Mouse (Mus musculus): ENCODE measurements around the gene Tsen34.
"Not testable (repeated sequence)": the region's sequence is repeated elsewhere in the genome, so short reads cannot be mapped to it uniquely, and the experiment has no call there.

The Tsen34 gene

GRCm38 (mm10) chr7:3691919-3692318, 744 bp upstream of the Tsen34 start:
- DNase-seq (ENCODE audit: low spot score), result no peak

DNA sequence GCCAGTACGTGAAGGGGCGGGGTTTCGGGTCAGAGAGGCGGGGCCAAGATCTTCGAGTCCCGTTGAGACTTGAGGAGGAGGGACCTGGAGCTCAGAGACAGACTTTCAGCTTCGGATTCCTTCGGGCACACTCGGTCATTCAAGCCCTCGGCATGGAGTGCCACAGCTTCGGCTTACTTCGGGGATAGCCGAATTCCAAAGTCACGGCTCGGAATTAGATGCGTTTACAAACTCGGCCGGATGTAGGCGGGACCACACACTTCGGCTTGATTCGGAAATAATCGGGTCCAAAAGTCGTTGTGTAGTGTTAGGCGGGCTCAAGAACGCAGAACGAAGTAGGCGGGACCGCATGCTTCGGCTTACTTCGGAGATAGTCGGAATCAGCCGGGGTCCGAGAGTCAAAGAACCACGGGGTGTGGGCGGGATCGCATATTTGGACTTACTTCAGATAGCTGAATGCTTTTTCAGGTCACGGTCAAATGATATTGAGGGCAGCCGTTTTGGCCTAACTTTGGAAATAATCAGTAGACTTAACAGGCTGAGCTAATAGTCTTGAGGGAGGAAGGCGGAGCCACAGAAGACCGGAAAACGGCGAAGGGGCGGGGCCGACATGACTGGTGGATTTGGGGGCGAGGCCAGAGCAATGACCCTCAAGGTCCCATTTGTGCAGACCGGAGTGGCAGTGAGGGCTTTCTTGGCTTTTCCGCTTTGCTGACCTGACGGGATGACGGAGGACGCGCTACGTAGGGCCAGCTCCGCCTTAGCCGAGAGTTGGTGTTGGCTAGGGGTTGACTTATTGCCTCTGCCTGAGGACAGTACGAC, 535 bp downstream of the Tsen34 start, which contains the start of gene Mboat7:
Mboat7 (minus strand) TSS at position 537 of the 822 bp plus-strand sequence.
- DNase-seq (ENCODE audit: low spot score), result peak; percentile 86

DNA sequence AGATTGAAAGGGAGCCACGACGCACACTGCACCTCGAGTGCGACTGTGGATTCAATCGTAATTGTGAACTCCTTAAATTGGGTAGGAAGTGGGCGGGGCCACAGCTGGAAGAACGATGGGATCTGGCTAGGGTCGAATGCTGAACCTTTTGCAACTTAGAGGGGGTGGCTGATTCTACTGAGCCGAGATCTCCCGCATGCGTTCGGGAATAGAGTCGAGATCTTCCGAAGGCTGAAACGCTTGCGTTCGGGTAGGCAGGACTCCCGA, 1.1 kb downstream of the Tsen34 start:
- DNase-seq (ENCODE audit: low spot score), result no peak

GRCm38 (mm10) chr7:3694076-3694948, 1.6 kb downstream of the Tsen34 start:
- DNase-seq (ENCODE audit: low spot score), result peak; percentile 24

DNA sequence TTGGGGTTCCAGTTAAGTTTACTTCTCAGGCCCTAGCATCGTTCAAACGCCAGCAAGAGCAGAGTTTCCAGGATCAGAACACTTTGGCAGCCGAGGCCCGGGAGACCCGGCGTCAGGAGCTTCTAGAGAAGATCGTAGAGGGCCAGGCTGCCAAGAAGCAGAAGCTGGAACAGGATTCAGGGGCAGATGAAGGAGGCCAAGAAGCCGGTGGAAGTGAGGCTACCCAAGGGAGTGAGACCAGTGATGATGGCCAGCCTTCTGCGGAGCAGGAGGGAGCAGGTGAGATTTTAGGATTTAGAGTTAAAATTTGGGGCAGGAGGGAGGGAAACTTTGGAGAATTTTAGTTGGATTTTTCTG, 2.3 kb downstream of the Tsen34 start:
- peak; percentile 15 for DNase-seq (ENCODE audit: low spot score)

- DNase-seq (ENCODE audit: low spot score), result no peak
Observed at GRCm38 (mm10) chr7:3698471-3698870, 5.8 kb downstream of the Tsen34 start.

- DNase-seq (ENCODE audit: low spot score), result peak; percentile 20
Observed at GRCm38 (mm10) chr7:3703148-3703878, 10.7 kb downstream of the Tsen34 start.

GRCm38 (mm10) chr7:3703879-3704441, 11.3 kb downstream of the Tsen34 start, which contains the start of gene Rps9:
Gene Rps9, plus strand, starts transcription at chr7:3703993.
- peak; percentile 96 for DNase-seq (ENCODE audit: low spot score)

DNA sequence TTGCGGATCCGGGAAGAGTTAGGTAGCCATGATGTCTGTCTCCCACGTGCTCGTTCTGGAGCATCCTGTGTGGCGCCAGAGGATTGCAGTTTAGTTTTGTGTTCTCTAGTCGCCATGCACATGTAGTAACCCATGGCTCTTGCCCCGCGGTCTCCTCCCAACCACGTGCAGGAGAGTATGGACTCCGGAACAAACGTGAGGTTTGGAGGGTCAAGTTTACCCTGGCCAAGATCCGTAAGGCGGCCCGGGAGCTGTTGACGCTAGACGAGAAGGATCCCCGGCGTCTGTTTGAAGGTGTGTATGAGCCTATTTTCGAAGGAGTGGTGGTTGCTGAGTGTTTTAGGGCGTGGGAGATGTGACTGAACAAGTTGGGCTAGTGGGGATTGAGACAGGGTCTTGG, 11.8 kb downstream of the Tsen34 start:
- DNase-seq (ENCODE audit: low spot score), result no peak

DNA sequence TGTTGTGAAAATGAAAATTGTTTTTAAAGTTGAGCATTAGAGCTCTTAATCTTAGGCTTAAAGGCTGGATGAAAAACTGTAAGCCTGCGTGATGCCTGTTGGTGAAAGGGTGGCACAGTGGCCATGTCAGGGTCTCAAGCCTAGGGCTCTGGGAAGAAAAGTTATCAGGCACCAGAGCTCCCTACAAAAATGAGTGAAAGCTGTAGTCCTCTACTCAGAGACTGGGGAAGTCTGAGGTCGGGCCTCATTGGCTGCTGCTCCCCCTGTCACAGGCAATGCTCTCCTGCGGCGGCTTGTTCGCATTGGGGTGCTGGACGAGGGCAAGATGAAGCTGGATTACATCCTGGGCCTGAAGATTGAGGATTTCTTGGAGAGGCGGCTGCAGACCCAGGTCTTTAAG, 12.8 kb downstream of the Tsen34 start:
- DNase-seq (ENCODE audit: low spot score), result not testable (repeated sequence)

- DNase-seq (ENCODE audit: low spot score), result no peak
Observed at GRCm38 (mm10) chr7:3705911-3706310, 13.2 kb downstream of the Tsen34 start.

GRCm38 (mm10) chr7:3706343-3706934, 13.8 kb downstream of the Tsen34 start:
- no peak for DNase-seq (ENCODE audit: low spot score)

- DNase-seq (ENCODE audit: low spot score), result no peak
Observed at GRCm38 (mm10) chr7:3707027-3707426, 14.4 kb downstream of the Tsen34 start.

DNA sequence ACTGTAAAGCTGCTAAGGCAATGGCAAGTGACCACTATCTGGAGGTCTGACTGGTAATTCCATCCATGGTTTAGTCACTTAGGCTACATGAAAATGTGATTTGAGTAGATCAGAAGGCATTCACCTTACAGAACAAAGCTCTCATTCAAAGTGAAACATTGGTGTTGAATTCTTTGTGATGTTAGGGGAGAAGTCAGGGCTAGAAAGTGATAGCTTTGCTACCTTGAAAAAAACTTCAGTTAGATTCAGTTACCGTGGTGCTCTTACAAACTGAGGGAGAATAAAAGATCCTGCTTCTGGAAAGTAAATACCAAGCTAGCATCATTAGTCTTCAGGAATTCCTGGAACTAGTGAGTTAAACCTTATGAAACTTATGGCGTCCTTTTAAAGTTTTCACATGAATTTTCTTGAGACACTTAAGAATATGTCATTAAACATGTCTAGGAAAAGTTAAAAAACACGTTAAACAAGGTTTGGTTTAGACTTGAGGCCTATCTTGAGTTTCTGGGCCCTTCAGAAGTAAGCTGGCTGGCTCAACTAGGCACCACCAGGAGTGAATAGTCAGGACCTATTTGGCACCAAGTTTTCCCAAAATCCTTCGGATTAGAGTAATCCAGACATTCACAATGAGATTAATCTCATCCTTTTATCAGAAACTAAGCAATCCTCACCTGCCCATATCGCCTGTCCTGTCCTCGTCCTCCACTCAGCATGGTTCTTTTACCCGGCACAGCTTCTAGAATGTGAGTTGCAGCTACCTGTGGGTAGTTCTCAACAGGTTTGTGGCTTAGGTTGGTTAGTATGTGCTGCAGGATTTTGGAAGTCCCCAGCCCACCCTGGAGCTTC, 15.1 kb downstream of the Tsen34 start:
- no peak for DNase-seq (ENCODE audit: low spot score)

DNA sequence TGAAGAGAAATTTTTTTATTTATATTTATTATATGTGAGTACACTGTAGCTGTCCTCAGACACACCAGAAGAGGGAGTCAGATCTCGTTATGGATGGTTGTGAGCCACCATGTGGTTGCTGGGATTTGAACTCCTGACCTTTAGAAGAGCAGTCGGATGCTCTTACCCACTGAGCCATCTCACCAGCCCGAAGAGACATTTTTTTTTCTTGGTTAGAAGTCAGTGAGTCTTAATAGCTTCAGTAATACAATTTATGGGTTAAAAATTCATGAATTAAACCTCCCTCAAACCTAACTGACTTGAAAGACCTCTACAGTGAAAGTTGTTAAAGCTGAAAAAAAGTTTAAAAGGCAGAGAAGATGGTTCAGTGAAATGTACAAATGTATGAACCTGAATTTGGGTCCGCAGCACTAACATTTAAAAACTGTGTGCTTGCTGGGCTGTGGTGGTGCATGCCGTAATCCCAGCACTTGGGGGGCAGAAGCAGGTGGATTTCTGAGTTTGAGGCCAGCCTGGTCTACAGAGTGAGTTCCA, 15.9 kb downstream of the Tsen34 start:
- DNase-seq (ENCODE audit: low spot score), result not testable (repeated sequence)

DNA sequence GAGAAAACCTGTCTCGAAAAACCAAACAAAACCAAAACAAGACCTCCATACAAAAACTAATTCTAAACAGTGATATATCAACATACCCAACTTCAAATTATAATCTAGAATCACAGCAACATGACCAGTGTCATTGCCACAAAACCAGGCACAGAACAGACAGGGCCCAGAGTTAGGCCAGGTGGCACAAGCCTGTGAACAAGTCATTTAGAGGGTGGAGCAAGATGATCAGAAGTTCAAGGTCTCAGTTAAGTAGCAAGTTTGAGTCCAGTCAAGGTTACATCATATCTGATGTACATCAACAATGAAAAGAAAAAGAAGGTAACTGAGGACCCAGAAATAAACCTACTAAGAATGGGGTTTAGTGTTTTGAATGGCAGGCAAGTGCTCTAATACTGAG, 16.3 kb downstream of the Tsen34 start:
- no peak for DNase-seq (ENCODE audit: low spot score)

DNA sequence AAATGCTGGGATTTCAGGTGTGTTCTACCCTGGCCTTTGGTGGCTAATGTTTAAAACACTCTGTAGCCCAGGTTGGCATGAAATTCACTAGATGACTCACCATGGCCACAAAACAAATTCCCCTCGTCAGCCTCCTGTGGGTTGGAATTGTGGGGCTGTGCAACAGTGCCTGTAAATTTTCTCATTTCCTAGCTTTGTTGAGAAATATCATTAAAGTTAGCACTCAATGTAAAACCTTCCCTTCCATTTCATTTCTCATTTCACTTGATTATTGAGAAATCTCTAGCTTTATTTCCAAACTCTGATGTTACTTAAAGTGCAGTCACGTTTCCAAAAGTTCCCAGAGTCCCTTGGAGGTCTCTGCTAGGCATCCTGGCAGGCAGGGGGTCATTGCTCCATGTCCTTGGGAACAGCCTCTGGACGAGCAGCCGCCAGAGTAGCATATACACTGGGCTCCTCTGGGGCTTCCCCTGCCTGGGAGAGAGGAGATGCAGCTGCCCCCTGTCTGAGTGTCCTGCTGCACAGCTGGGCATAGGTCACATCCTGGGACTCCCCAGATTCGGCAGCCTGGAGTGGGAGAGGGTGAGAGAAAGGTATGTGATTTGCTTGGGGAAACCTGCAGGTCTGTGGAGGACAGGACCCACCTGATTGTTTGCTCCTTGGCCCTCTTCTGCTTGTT, 19.7 kb downstream of the Tsen34 start:
- no peak for DNase-seq (ENCODE audit: low spot score)

GRCm38 (mm10) chr7:3715249-3715648, 22.6 kb downstream of the Tsen34 start:
- no peak for DNase-seq (ENCODE audit: low spot score)

- DNase-seq (ENCODE audit: low spot score), result not testable (repeated sequence)
Observed at GRCm38 (mm10) chr7:3720268-3720667, 27.6 kb downstream of the Tsen34 start, which contains the start of gene Pirb. Gene Pirb, minus strand, starts transcription at chr7:3720391.

DNA sequence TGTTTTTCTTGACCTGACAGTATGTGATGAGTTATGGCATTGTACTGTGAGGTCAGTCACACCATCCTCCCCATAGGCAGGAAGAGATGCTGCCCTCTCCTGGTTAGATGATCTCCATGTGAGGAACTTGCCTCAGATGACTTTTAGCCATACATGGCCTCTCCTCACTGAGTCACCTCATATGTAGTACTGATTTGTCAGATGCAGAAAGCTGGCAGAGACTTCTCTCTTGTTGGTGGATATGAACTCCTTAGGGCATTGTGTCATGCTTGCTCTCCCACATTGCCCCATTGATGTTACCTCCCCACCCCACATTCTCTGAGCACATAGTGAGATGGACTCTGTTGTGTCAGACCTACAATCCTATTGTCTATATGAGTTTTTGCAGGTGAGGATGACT, 32.8 kb downstream of the Tsen34 start:
- DNase-seq (ENCODE audit: low spot score), result not testable (repeated sequence)
